Mouse (Mus musculus): ENCODE results near the gene Glipr1l1. TPM values are rescaled to one million over a fixed set of nuclear protein-coding genes. Genes with fewer than 3 reads are reported as not detected.
"Not testable (repeated sequence)": the region's sequence is repeated elsewhere in the genome, so short reads cannot be mapped to it uniquely, and the experiment has no call there.

Glipr1l1 gene
- polyA plus RNA-seq, 1 experiment from 2014 or later, result not detected

GRCm38 (mm10) chr10:112127682-112128230 is 67.8 kb downstream of the Glipr1l1 start:
- H3K27ac ChIP-seq; H3K9ac ChIP-seq; H3K4me2 ChIP-seq (replicated peaks); H3K27me3 ChIP-seq (replicated peaks); H3K36me3 ChIP-seq; H3K4me3 ChIP-seq (replicated peaks); H3K9me3 ChIP-seq; H3K4me1 ChIP-seq (replicated peaks); ATAC-seq: not testable (repeated sequence)
- 80% methylated on average over 6 of the region's 6 CpGs for WGBS

Other genes with a start within 250 kb of the Glipr1l1 start
- gene Krr1, start 87.5 kb upstream of the Glipr1l1 start, polyA plus RNA-seq (2015; fragmentation: Nextera tagmentation; extraction: Ambion mirVana), result 37.1 and 43.0 TPM in 2 replicates
- 13.1 and 13.7 TPM in 2 replicates for gene Glipr1, start 57.6 kb upstream of the Glipr1l1 start, polyA plus RNA-seq (2015; fragmentation: Nextera tagmentation; extraction: Ambion mirVana)
- gene Glipr1l2, start 23.2 kb downstream of the Glipr1l1 start, polyA plus RNA-seq (2015; fragmentation: Nextera tagmentation; extraction: Ambion mirVana), result not detected in 2 replicates
- gene Glipr1l3, start 100.1 kb downstream of the Glipr1l1 start, polyA plus RNA-seq (2015; fragmentation: Nextera tagmentation; extraction: Ambion mirVana), result not detected in 2 replicates
- gene Caps2, start 103.4 kb downstream of the Glipr1l1 start, polyA plus RNA-seq (2015; fragmentation: Nextera tagmentation; extraction: Ambion mirVana), result 0.13 and 0.18 TPM in 2 replicates
- gene Kcnc2, start 210.9 kb downstream of the Glipr1l1 start, polyA plus RNA-seq (2015; fragmentation: Nextera tagmentation; extraction: Ambion mirVana), result 0.48 and 0.85 TPM in 2 replicates

All from intestine, embryonic 15.5 days (tissue).